Mouse (Mus musculus): Measurements from ENCODE around the gene Arid3a. TPM values are rescaled to one million over a fixed set of nuclear protein-coding genes. Genes with fewer than 3 reads are reported as not detected.
A peak's percentile ranks its signal among the peaks of the same experiment; 100 is the strongest.

Arid3a gene
- polyA plus RNA-seq, 1 experiment: 27.6 TPM

GRCm38 (mm10) chr10:79942988-79943387, 16.1 kb downstream of the Arid3a start:
- Histone ChIP-seq H3K4me3 (replicated peaks; ENCODE audit: control insufficient read depth, low read depth, low read length) (no peak overlapping the region), H3K27ac (ENCODE audit: control insufficient read depth, insufficient read depth, low read depth, low read length, poor library complexity) (peak overlapping the region; percentile 43; the same call in 1 of the 2 replicates), H3K4me1 (ENCODE audit: control insufficient read depth, insufficient read depth, low read length) (peaks cover 18% of the 10 kb centered on the region)
- 69% methylated on average over 1 of the region's 1 CpGs for WGBS
- TF ChIP-seq CTCF (IDR thresholded peaks at IDR 0.05; ENCODE audit: control insufficient read depth, insufficient read depth, low read length) (no peak), POLR2A (IDR thresholded peaks at IDR 0.05; ENCODE audit: borderline replicate concordance, control insufficient read depth, low read depth, low read length) (no peak)

GRCm38 (mm10) chr10:79943471-79943901, 16.6 kb downstream of the Arid3a start:
- H3K4me3 ChIP-seq (replicated peaks; ENCODE audit: control insufficient read depth, low read depth, low read length): no peak overlapping the region
- WGBS: 72% methylated on average over 9 of the region's 9 CpGs
- H3K4me1 ChIP-seq (ENCODE audit: control insufficient read depth, insufficient read depth, low read length): peaks cover 16% of the 10 kb centered on the region
- no peak for TF ChIP-seq CTCF (IDR thresholded peaks at IDR 0.05; ENCODE audit: control insufficient read depth, insufficient read depth, low read length)
- TF ChIP-seq POLR2A (IDR thresholded peaks at IDR 0.05; ENCODE audit: borderline replicate concordance, control insufficient read depth, low read depth, low read length): no peak
- H3K27ac ChIP-seq (ENCODE audit: control insufficient read depth, insufficient read depth, low read depth, low read length, poor library complexity): peak overlapping the region; percentile 43

- no peak overlapping the region for H3K4me3 ChIP-seq (replicated peaks; ENCODE audit: control insufficient read depth, low read depth, low read length)
- peaks cover 7% of the 10 kb centered on the region for H3K4me1 ChIP-seq (ENCODE audit: control insufficient read depth, insufficient read depth, low read length)
- TF ChIP-seq CTCF (IDR thresholded peaks at IDR 0.05; ENCODE audit: control insufficient read depth, insufficient read depth, low read length) (no peak), POLR2A (IDR thresholded peaks at IDR 0.05; ENCODE audit: borderline replicate concordance, control insufficient read depth, low read depth, low read length) (no peak)
- H3K27ac ChIP-seq (ENCODE audit: control insufficient read depth, insufficient read depth, low read depth, low read length, poor library complexity): no peak overlapping the region
- WGBS: 70% methylated on average over 16 of the region's 16 CpGs
Measured at GRCm38 (mm10) chr10:79945507-79946234, 18.8 kb downstream of the Arid3a start.

- no peak overlapping the region for H3K4me3 ChIP-seq (replicated peaks; ENCODE audit: control insufficient read depth, low read depth, low read length)
- H3K4me1 ChIP-seq (ENCODE audit: control insufficient read depth, insufficient read depth, low read length): peaks cover 5% of the 10 kb centered on the region
- TF ChIP-seq CTCF (IDR thresholded peaks at IDR 0.05; ENCODE audit: control insufficient read depth, insufficient read depth, low read length) (no peak), POLR2A (IDR thresholded peaks at IDR 0.05; ENCODE audit: borderline replicate concordance, control insufficient read depth, low read depth, low read length) (0 out of 2 replicates have a peak, but pooled peaks have one; percentile 7)
- WGBS: 46% methylated on average over 7 of the region's 7 CpGs
- H3K27ac ChIP-seq (ENCODE audit: control insufficient read depth, insufficient read depth, low read depth, low read length, poor library complexity): peak overlapping the region; percentile 21
Measured at GRCm38 (mm10) chr10:79946752-79947322, 20.0 kb downstream of the Arid3a start.

DNA sequence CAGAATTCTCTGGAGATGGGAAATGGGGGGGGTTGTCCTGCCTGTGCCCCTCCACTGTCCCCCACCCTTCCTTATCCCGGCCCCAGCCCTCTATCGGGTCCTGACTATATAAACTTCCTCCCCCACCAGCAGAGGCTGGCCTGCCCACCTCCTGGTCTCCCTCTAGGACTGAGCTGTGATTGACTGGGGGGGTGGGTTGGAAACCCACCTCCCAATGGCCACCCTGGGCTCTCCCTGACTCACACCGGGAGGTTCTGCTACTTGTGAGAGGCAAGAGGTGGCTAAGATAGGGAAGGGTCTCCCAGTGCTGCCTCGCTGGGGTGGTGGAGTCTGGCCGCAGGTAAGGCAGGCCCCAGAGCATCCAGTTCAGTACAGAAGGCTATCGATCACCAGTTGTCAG, 20.7 kb downstream of the Arid3a start:
- H3K27ac ChIP-seq (ENCODE audit: control insufficient read depth, insufficient read depth, low read depth, low read length, poor library complexity): no peak overlapping the region
- TF ChIP-seq CTCF (IDR thresholded peaks at IDR 0.05; ENCODE audit: control insufficient read depth, insufficient read depth, low read length) (no peak), POLR2A (IDR thresholded peaks at IDR 0.05; ENCODE audit: borderline replicate concordance, control insufficient read depth, low read depth, low read length) (no peak)
- H3K4me1 ChIP-seq (ENCODE audit: control insufficient read depth, insufficient read depth, low read length): peaks cover 5% of the 10 kb centered on the region
- 79% methylated on average over 6 of the region's 6 CpGs for WGBS
- H3K4me3 ChIP-seq (replicated peaks; ENCODE audit: control insufficient read depth, low read depth, low read length): no peak overlapping the region

DNA sequence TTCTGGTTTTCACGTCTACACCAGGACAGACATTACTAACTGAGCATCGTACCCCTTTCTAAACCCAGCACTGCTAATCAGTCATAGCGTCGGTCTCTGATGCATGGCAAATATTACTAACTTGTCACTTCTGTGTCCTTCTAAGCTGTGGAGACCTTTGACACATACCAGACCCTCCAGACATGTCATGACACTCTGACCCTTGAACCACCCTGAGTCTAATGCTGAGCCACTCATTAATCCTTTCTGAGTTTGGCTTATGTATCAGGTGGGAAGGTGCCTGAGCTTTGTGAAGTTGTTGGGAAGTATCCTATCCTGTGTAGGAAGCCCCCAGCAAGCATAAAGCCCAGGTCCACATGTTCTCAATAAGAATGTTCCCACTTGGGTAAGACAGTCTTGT, 23.0 kb downstream of the Arid3a start:
- 93% methylated on average over 4 of the region's 4 CpGs for WGBS
- no peak overlapping the region for H3K4me3 ChIP-seq (replicated peaks; ENCODE audit: control insufficient read depth, low read depth, low read length)
- H3K27ac ChIP-seq (ENCODE audit: control insufficient read depth, insufficient read depth, low read depth, low read length, poor library complexity): no peak overlapping the region
- peaks cover 3% of the 10 kb centered on the region for H3K4me1 ChIP-seq (ENCODE audit: control insufficient read depth, insufficient read depth, low read length)
- no peak for TF ChIP-seq POLR2A (IDR thresholded peaks at IDR 0.05; ENCODE audit: borderline replicate concordance, control insufficient read depth, low read depth, low read length)

DNA sequence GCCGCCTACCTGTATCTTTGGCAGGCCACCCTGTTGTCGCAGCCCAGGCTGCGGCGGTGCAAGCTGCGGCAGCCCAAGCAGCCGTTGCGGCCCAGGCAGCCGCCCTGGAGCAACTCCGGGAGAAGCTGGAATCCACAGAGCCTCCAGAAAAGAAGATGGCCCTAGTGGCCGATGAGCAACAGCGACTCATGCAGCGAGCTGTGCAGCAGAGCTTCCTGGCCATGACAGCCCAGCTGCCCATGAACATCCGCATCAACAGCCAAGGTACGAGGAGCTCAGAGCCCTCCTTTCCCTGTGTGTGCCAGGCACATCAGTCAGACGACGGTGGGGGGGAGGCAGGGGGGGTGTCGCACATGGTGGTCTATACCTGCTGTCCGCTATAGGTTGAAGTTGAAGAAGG, 23.8 kb downstream of the Arid3a start:
- Histone ChIP-seq H3K4me3 (replicated peaks; ENCODE audit: control insufficient read depth, low read depth, low read length) (no peak overlapping the region), H3K27ac (ENCODE audit: control insufficient read depth, insufficient read depth, low read depth, low read length, poor library complexity) (no peak overlapping the region), H3K4me1 (ENCODE audit: control insufficient read depth, insufficient read depth, low read length) (peaks cover 2% of the 10 kb centered on the region; the same call in 1 of the 2 replicates)
- TF ChIP-seq POLR2A (IDR thresholded peaks at IDR 0.05; ENCODE audit: borderline replicate concordance, control insufficient read depth, low read depth, low read length) (no peak), CTCF (IDR thresholded peaks at IDR 0.05; ENCODE audit: control insufficient read depth, insufficient read depth, low read length) (no peak)
- WGBS: 86% methylated on average over 18 of the region's 18 CpGs

GRCm38 (mm10) chr10:79953946-79954345, 27.1 kb downstream of the Arid3a start:
- Histone ChIP-seq H3K4me3 (replicated peaks; ENCODE audit: control insufficient read depth, low read depth, low read length) (no peak overlapping the region), H3K27ac (ENCODE audit: control insufficient read depth, insufficient read depth, low read depth, low read length, poor library complexity) (no peak overlapping the region), H3K4me1 (ENCODE audit: control insufficient read depth, insufficient read depth, low read length) (peaks cover 3% of the 10 kb centered on the region; the same call in 1 of the 2 replicates)
- 75% methylated on average over 6 of the region's 6 CpGs for WGBS
- TF ChIP-seq CTCF (IDR thresholded peaks at IDR 0.05; ENCODE audit: control insufficient read depth, insufficient read depth, low read length) (peak; percentile 76), POLR2A (IDR thresholded peaks at IDR 0.05; ENCODE audit: borderline replicate concordance, control insufficient read depth, low read depth, low read length) (no peak)

Data from bone marrow, adult 2 months (tissue).